Mouse (Mus musculus): Measurements from ENCODE around the gene Srarp.

GRCm38 (mm10) chr4:141421423-141421822 is 14.5 kb downstream of the Srarp start:
- TF ChIP-seq CTCF (IDR thresholded peaks at IDR 0.05; ENCODE audit: borderline replicate concordance, extremely low read depth, insufficient read depth, insufficient read length) = no peak
- no peak for TF ChIP-seq POLR2A (IDR thresholded peaks at IDR 0.05; ENCODE audit: borderline replicate concordance, extremely low read depth, insufficient read depth, insufficient read length, poor library complexity, severe bottlenecking)
